Mouse (Mus musculus) lung, adult 2 months (tissue): ENCODE results near the gene Npm3. TPM values are rescaled to one million over a fixed set of nuclear protein-coding genes. Genes with fewer than 3 reads are reported as not detected.

Experiments used
- DNase-seq: peaks from one replicate; pipeline ENCODE4 v3.0.0; 2022
- H3K4me1 ChIP-seq: fragments of 200-500 bp; 2 replicates; pipeline ENCODE4 v1.6.1; 2011; ENCODE audit warnings: low read length; ENCODE audit not compliant: control insufficient read depth, insufficient read depth
- H3K4me3 ChIP-seq: fragments of 200-500 bp; replicated peaks from 2 replicates; pipeline ENCODE3; 2011; ENCODE audit warnings: low read depth, mild to moderate bottlenecking, control low read depth, low read length; ENCODE audit errors: extremely low read depth
- CTCF ChIP-seq: fragments of 200-500 bp; IDR thresholded peaks from 2 replicates; pipeline ENCODE4 v1.5.1; 2011; ENCODE audit warnings: mild to moderate bottlenecking, low read length, control low read depth; ENCODE audit not compliant: insufficient read depth
- POLR2A ChIP-seq: fragments of 200-500 bp; IDR thresholded peaks from 2 replicates; pipeline ENCODE4 v1.6.1; 2011; ENCODE audit warnings: low read depth, mild to moderate bottlenecking, control low read depth, low read length, borderline replicate concordance; ENCODE audit errors: extremely low read depth
- WGBS: fragments of 180-500 bp; shearing (Covaris S2); methylation state at CpG from one replicate; pipeline ENCODE4 v1.1.7; 2018; 5-methylcytosine and 5-hydroxymethylcytosine counted together
- polyA plus RNA-seq: library from polyadenylated mRNA; depleted of rRNA; stranded (reverse); fragments of >200 nt; gene quantifications from 2 replicates; pipeline ENCODE4 v1.2.3, GENCODE M21; 2012

The Npm3 gene
- polyA plus RNA-seq, 1 experiment = 41.3 TPM

GRCm38 (mm10) chr19:45737208-45737845, 12.1 kb downstream of the Npm3 start:
- DNase-seq = no peak
- 31% methylated on average over 23 of the region's 23 CpGs for WGBS
- TF ChIP-seq POLR2A (no peak), CTCF (no peak)
- Histone ChIP-seq H3K4me1 (peaks cover 2% of the 10 kb centered on the region; the same call in 1 of the 2 replicates), H3K4me3 (no peak overlapping the region)

- no peak overlapping the region for H3K4me3 ChIP-seq
- no peak for DNase-seq
- no peak for TF ChIP-seq POLR2A
- no peak for TF ChIP-seq CTCF
Observed at GRCm38 (mm10) chr19:45736855-45737207, 12.6 kb downstream of the Npm3 start.

DNA sequence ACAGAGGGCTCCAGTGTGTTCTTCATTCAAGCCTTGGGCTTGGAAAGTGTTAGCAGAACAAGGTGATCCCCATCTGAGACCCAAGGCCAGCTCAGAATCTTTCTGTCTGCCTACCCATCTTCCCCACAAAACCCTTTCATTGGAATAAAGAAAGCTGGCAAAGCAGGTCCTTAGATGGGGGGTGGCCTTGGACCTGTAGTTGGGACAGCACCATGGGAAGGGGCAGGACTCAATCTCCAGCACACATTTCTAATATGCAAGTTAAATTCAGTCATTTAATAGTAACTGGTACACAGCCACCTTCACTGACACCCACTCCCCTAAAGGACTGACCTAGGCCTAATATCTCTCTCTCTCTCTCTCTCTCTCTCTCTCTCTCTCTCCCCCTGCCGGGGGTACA, 13.2 kb downstream of the Npm3 start:
- WGBS = 68% methylated on average over 1 of the region's 1 CpGs
- TF ChIP-seq CTCF = no peak
- TF ChIP-seq POLR2A = no peak

More at GRCm38 (mm10) chr19:45736855-45737207, 12.6 kb downstream of the Npm3 start:
- 1% methylated on average over 26 of the region's 28 CpGs for WGBS
- peaks cover 2% of the 10 kb centered on the region; the same call in 1 of the 2 replicates for H3K4me1 ChIP-seq

GRCm38 (mm10) chr19:45734762-45735161, 14.6 kb downstream of the Npm3 start:
- TF ChIP-seq POLR2A (no peak), CTCF (no peak)
- DNase-seq = no peak
- WGBS = 67% methylated on average over 7 of the region's 7 CpGs

More for the DNA sequence above, 13.2 kb downstream of the Npm3 start:
- Histone ChIP-seq H3K4me3 (no peak overlapping the region), H3K4me1 (peaks cover 2% of the 10 kb centered on the region; the same call in 1 of the 2 replicates)
- no peak for DNase-seq

DNA sequence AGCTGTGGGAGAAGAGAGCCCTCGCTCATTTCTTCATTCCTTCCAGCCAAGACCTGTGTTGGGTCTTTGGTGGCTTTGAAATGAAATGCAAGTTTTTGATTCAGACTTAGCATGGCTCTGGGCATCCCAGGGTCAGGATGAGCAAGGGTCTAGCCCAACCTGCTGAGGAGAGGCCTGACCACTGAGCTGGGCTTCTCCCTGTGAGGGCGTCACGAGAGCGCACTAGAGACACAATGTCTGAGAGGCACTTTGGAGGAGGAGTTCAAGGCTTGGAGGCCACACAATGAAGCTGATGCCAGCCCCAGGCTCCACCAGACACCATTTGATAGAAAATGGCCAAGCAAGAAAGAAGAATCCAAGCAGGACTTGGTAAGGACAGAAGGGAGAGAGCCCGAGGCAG, 15.2 kb downstream of the Npm3 start:
- Histone ChIP-seq H3K4me3 (no peak overlapping the region), H3K4me1 (peaks cover 2% of the 10 kb centered on the region; the same call in 1 of the 2 replicates)
- WGBS = 86% methylated on average over 5 of the region's 5 CpGs
- no peak for TF ChIP-seq POLR2A
- TF ChIP-seq CTCF = no peak
- no peak for DNase-seq

More at GRCm38 (mm10) chr19:45734762-45735161, 14.6 kb downstream of the Npm3 start:
- Histone ChIP-seq H3K4me3 (no peak overlapping the region), H3K4me1 (peaks cover 2% of the 10 kb centered on the region; the same call in 1 of the 2 replicates)

DNA sequence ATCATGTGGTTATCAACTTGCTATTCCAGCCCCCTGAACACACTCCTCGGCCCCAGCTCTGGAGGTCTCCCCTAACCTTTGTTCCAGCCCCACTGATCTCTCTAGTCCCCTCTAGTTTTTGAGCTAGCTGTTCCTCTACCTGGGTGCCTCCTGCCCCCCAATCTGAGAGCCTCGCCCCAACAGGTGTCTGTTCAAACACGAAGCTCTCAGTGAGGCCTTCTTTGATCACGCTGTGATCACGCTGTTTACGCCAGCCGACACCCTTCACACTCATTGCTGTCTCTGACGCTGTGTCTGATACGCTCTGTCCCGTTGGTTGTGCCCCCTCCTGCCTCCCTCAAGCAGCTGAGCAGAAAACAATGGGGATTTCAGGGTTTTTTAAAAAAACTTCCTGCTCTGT, 15.8 kb downstream of the Npm3 start:
- TF ChIP-seq CTCF (no peak), POLR2A (no peak)
- no peak for DNase-seq
- WGBS = 27% methylated on average over 10 of the region's 10 CpGs
- Histone ChIP-seq H3K4me1 (peaks cover 2% of the 10 kb centered on the region; the same call in 1 of the 2 replicates), H3K4me3 (no peak overlapping the region)

- DNase-seq = no peak
- WGBS = 84% methylated on average over 7 of the region's 7 CpGs
- no peak overlapping the region for H3K4me3 ChIP-seq
- no peaks in the 10 kb centered on the region for H3K4me1 ChIP-seq
- TF ChIP-seq CTCF = no peak
Observed at GRCm38 (mm10) chr19:45731658-45732057, 17.7 kb downstream of the Npm3 start.

DNA sequence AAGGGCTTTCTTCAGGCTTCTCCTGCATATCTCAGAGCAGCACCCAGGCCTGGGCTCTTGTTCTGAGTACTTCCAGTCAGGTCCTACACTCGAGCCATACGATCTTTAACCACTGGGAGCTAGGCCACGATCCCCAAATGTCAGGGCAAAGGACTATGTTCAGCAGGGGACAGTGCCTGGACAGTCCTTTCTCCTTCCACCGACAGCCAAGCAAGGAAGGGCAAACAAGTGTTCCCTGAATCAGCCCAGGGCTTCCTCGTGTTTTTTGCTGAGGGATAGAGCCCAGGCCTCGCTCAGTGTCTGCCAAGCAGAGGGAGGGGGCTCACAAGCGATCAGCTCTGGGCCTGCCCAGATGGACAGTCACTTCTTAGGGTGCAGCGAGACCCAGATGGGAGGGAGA, 19.3 kb downstream of the Npm3 start:
- Histone ChIP-seq H3K4me1 (no peaks in the 10 kb centered on the region), H3K4me3 (no peak overlapping the region)
- TF ChIP-seq POLR2A (no peak), CTCF (no peak)
- no peak for DNase-seq
- WGBS = 76% methylated on average over 8 of the region's 8 CpGs

DNA sequence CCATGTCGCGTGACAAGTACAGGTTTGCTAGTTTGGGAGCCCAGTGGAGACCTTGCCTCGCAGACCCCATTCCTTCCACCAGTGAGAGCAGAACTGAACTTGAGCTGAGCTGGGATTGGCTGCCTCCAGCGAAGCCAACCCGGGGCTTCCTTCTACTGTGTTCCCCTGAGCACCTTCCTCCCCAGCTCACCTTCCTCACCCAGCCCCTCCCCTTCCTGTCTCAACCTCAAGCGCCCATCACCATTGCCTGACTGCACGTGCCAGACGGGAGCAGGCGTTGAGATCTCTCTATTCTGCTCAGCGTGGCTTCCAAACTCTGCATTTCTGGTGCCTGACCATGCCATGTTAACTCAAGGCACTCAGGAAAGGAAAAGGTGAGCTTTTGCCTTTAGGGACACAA, 22.2 kb downstream of the Npm3 start:
- TF ChIP-seq POLR2A = no peak
- TF ChIP-seq CTCF = no peak
- 58% methylated on average over 10 of the region's 10 CpGs for WGBS

DNA sequence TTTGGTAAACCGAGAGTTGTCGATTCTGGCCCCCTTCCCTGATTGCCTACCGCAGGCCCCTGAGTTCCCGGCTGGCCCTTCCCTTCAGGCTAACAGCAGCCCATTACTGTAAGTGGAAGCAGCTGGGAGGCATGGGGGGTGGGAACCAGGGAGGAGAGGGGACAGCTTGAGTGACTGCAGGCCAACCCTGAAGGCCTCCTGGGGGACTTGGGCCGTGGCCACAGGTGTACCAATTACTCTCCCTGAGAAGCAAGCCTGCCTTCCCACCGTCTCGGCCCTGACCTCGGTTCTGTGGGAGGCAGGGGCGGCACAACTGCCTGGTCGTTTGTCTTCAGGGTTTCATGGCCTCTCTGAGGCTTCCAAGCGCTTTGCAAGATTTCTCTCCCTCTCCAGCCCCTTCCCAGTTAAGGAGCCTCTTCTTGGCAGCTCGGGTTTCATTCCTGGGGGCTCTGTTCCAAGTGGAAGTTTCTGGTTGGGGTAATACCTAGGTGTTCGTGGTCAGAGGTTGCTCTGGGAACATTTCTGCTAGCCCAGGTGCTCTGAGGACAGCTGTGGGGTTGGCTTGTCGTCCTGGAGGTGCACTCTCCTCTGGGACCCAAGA, 23.6 kb downstream of the Npm3 start:
- H3K4me3 ChIP-seq = no peak overlapping the region
- TF ChIP-seq POLR2A = no peak
- no peak for TF ChIP-seq CTCF
- 46% methylated on average over 14 of the region's 14 CpGs for WGBS
- DNase-seq = no peak
- H3K4me1 ChIP-seq = no peaks in the 10 kb centered on the region

More for the DNA sequence above, 22.2 kb downstream of the Npm3 start:
- DNase-seq = no peak
- no peaks in the 10 kb centered on the region for H3K4me1 ChIP-seq
- no peak overlapping the region for H3K4me3 ChIP-seq
